Mouse (Mus musculus): ENCODE data around the gene Nat9.

Gene Nat9

DNA sequence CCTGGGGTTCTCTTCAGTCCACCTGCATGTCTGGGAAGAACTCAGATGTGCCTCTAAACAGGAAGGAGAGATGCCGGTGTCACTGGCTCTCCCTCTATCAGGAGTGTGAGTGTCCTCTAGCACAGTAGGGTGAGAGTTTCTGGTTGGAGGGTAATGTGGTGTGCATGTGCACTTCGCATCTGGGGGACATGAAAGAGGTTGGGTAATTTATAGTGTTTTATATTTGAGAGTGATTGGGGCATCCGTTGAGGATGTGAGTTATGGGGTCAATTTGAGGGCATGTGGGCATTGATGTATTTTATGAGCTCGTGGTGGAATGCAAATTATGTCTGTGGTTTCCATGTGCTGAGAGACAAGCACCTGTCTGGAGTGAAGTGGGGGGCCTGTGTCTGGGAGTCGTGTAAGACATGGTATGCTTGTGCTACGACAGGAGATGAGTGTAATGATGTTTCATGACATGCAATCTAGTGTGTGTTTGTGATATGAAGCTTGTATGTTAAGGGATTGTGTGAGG, 36.9 kb downstream of the Nat9 start:
- no peak for DNase-seq

GRCm38 (mm10) chr11:115147813-115148212, 39.8 kb downstream of the Nat9 start:
- no peak for DNase-seq

GRCm38 (mm10) chr11:115141970-115142369, 45.7 kb downstream of the Nat9 start:
- no peak for DNase-seq

- no peak for DNase-seq
These were observed 48.9 kb downstream of the Nat9 start for GRCm38 (mm10) chr11:115138597-115139262.

DNA sequence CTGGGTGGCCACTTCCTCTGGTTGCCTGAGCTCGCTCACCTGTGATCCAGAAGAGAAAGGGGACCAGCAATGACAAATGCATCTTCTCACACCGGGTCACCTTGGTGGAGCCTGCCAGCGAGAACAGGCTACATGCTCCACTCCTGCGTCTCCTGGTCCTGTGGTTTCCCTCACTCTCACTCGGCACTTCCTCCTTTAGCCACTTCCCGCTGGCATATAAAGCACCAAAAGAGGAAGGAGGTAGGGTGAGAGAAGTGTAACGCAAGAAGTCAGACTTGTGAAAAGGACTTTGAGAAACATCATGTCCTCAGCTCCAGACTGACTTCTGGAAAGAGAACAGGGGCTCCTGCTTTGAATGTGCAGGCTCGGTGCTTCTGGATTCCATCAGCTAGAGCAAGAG, 53.9 kb downstream of the Nat9 start, which contains the start of gene Cd300lf:
TSS of gene Cd300lf (minus strand) at position 193 of the 400 bp plus-strand sequence.
- peak; percentile 19 for DNase-seq

All from lung, postnatal 14 days (tissue).